Mouse (Mus musculus): Measurements from ENCODE around the gene Sfxn5. TPM values are rescaled to one million over a fixed set of nuclear protein-coding genes. Genes with fewer than 3 reads are reported as not detected.

Sfxn5 gene
- total RNA-seq, 1 experiment from 2014 or later = 104 TPM

GRCm38 (mm10) chr6:85253275-85253674 lies 79.9 kb downstream of the Sfxn5 start:
- ATAC-seq (ENCODE audit: extremely low read depth, insufficient number of reproducible peaks, low FRiP score, poor library complexity, severe bottlenecking) = no peak

- ATAC-seq (ENCODE audit: extremely low read depth, insufficient number of reproducible peaks, low FRiP score, poor library complexity, severe bottlenecking) = no peak
Observed at GRCm38 (mm10) chr6:85252251-85253058, 80.8 kb downstream of the Sfxn5 start.

GRCm38 (mm10) chr6:85250811-85251241 lies 82.4 kb downstream of the Sfxn5 start:
- ATAC-seq (ENCODE audit: extremely low read depth, insufficient number of reproducible peaks, low FRiP score, poor library complexity, severe bottlenecking) = no peak

- ATAC-seq (ENCODE audit: extremely low read depth, insufficient number of reproducible peaks, low FRiP score, poor library complexity, severe bottlenecking) = no peak
Observed at GRCm38 (mm10) chr6:85249821-85250220, 83.4 kb downstream of the Sfxn5 start.

GRCm38 (mm10) chr6:85239044-85239489 lies 94.2 kb downstream of the Sfxn5 start:
- ATAC-seq (ENCODE audit: extremely low read depth, insufficient number of reproducible peaks, low FRiP score, poor library complexity, severe bottlenecking) = peak; percentile 27; the same call in 1 of the 2 replicates

GRCm38 (mm10) chr6:85237595-85238337 lies 95.5 kb downstream of the Sfxn5 start:
- no peak for ATAC-seq (ENCODE audit: extremely low read depth, insufficient number of reproducible peaks, low FRiP score, poor library complexity, severe bottlenecking)

- no peak for ATAC-seq (ENCODE audit: extremely low read depth, insufficient number of reproducible peaks, low FRiP score, poor library complexity, severe bottlenecking)
Observed at GRCm38 (mm10) chr6:85237001-85237400, 96.2 kb downstream of the Sfxn5 start.

- no peak for ATAC-seq (ENCODE audit: extremely low read depth, insufficient number of reproducible peaks, low FRiP score, poor library complexity, severe bottlenecking)
Observed at GRCm38 (mm10) chr6:85234796-85235195, 98.4 kb downstream of the Sfxn5 start.

GRCm38 (mm10) chr6:85232836-85233623 lies 100.2 kb downstream of the Sfxn5 start:
- ATAC-seq (ENCODE audit: extremely low read depth, insufficient number of reproducible peaks, low FRiP score, poor library complexity, severe bottlenecking) = no peak

GRCm38 (mm10) chr6:85232045-85232444 lies 101.2 kb downstream of the Sfxn5 start:
- ATAC-seq (ENCODE audit: extremely low read depth, insufficient number of reproducible peaks, low FRiP score, poor library complexity, severe bottlenecking) = no peak

- ATAC-seq (ENCODE audit: extremely low read depth, insufficient number of reproducible peaks, low FRiP score, poor library complexity, severe bottlenecking) = no peak
Observed at GRCm38 (mm10) chr6:85231469-85231868, 101.8 kb downstream of the Sfxn5 start.

GRCm38 (mm10) chr6:85230762-85231161 lies 102.5 kb downstream of the Sfxn5 start:
- no peak for ATAC-seq (ENCODE audit: extremely low read depth, insufficient number of reproducible peaks, low FRiP score, poor library complexity, severe bottlenecking)

GRCm38 (mm10) chr6:85227520-85227919 lies 105.7 kb downstream of the Sfxn5 start:
- no peak for ATAC-seq (ENCODE audit: extremely low read depth, insufficient number of reproducible peaks, low FRiP score, poor library complexity, severe bottlenecking)

- ATAC-seq (ENCODE audit: extremely low read depth, insufficient number of reproducible peaks, low FRiP score, poor library complexity, severe bottlenecking) = no peak
Observed at GRCm38 (mm10) chr6:85226570-85226969, 106.7 kb downstream of the Sfxn5 start.

- no peak for ATAC-seq (ENCODE audit: extremely low read depth, insufficient number of reproducible peaks, low FRiP score, poor library complexity, severe bottlenecking)
Observed at GRCm38 (mm10) chr6:85224442-85224891, 108.8 kb downstream of the Sfxn5 start.

GRCm38 (mm10) chr6:85223498-85224150 lies 109.6 kb downstream of the Sfxn5 start:
- no peak for ATAC-seq (ENCODE audit: extremely low read depth, insufficient number of reproducible peaks, low FRiP score, poor library complexity, severe bottlenecking)

GRCm38 (mm10) chr6:85222551-85222950 lies 110.7 kb downstream of the Sfxn5 start:
- no peak for ATAC-seq (ENCODE audit: extremely low read depth, insufficient number of reproducible peaks, low FRiP score, poor library complexity, severe bottlenecking)

- ATAC-seq (ENCODE audit: extremely low read depth, insufficient number of reproducible peaks, low FRiP score, poor library complexity, severe bottlenecking) = no peak
Observed at GRCm38 (mm10) chr6:85220917-85221316, 112.3 kb downstream of the Sfxn5 start.

GRCm38 (mm10) chr6:85219706-85220105 lies 113.5 kb downstream of the Sfxn5 start:
- ATAC-seq (ENCODE audit: extremely low read depth, insufficient number of reproducible peaks, low FRiP score, poor library complexity, severe bottlenecking) = no peak

All from neutrophil, adult 5-6 weeks (primary cell).